8 mouse cellular contexts compared by ENCODE assay signal in the genomic region with DNA sequence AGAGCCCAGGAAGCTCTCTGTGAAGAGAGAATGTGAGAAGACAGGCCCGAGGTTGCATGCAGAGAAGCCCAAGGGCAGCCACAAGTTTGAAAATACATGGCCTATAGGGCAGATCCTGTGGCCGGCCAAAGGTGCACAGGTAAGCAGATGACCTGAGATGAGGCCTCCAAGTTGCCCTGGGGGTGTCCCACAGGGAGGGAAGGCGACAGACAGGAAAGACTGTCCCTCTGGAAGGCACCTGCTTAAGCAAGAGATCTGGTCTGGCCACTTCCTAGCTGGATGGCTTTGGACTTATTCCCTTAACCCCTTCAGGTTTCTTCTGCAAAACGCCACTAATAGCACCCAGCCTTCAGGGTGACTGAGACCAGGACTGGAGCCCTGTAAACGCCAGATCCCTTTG. TPM values are rescaled to one million over a fixed set of nuclear protein-coding genes. Genes with fewer than 3 reads are reported as not detected.
DNase-seq lines count a peak whose midpoint lies in the region; ATAC-seq and TF ChIP-seq lines count a peak whose summit lies in the region.

No protein-coding gene starts in this region.

- H3K9me3 ChIP-seq in G1E (replicated peaks): no peaks in the 10 kb centered on the region
- no peaks in the 10 kb centered on the region for H3K9me3 ChIP-seq in heart, embryonic 14.5 days (ENCODE audit: control insufficient read depth, low read length)
- H3K9me3 ChIP-seq in liver, embryonic 15.5 days (replicated peaks): no peaks in the 10 kb centered on the region
- H3K9me3 ChIP-seq in stomach, embryonic 15.5 days: no peaks in the 10 kb centered on the region

- peak overlapping the region; percentile 97 for H3K4me2 ChIP-seq in heart, embryonic 14.5 days (ENCODE audit: low read length)
- H3K4me2 ChIP-seq in liver, embryonic 15.5 days: peak overlapping the region; percentile 95
- peak overlapping the region; percentile 86 for H3K4me2 ChIP-seq in stomach, embryonic 15.5 days

- H3K4me3 ChIP-seq in G1E (ENCODE audit: low read depth, low read length): peak overlapping the region; percentile 97
- peak overlapping the region; percentile 78 to 91 for H3K4me3 ChIP-seq in heart, embryonic 14.5 days (ENCODE audit: control insufficient read depth in 1 of 2, insufficient read depth in 1 of 2, low read depth in 1 of 2, low read length in 2 of 2)
- peak overlapping the region; percentile 81 for H3K4me3 ChIP-seq in liver, embryonic 15.5 days (replicated peaks)
- peak overlapping the region; percentile 66 for H3K4me3 ChIP-seq in stomach, embryonic 15.5 days (replicated peaks)

- H3K27me3 ChIP-seq in G1E (ENCODE audit: insufficient read depth, low read length): no peaks in the 10 kb centered on the region
- no peaks in the 10 kb centered on the region for H3K27me3 ChIP-seq in heart, embryonic 14.5 days (ENCODE audit: control insufficient read depth, insufficient read depth, low read length)
- H3K27me3 ChIP-seq in liver, embryonic 15.5 days: no peaks in the 10 kb centered on the region
- H3K27me3 ChIP-seq in stomach, embryonic 15.5 days (replicated peaks): no peaks in the 10 kb centered on the region

- no peak for TF ChIP-seq CTCF in G1E (IDR thresholded peaks at IDR 0.05; ENCODE audit: low read depth, low read length)

- H3K4me1 ChIP-seq in G1E (ENCODE audit: insufficient read depth, low read depth, low read length): peaks cover 76% of the 10 kb centered on the region
- peaks cover 22 to 58% of the 10 kb centered on the region in 2 experiments for H3K4me1 ChIP-seq in heart, embryonic 14.5 days (ENCODE audit: control insufficient read depth in 2 of 2, insufficient read depth in 2 of 2, low read length in 2 of 2)
- H3K4me1 ChIP-seq in liver, embryonic 15.5 days (replicated peaks): peaks cover 82% of the 10 kb centered on the region
- H3K4me1 ChIP-seq in stomach, embryonic 15.5 days: peaks cover 43% of the 10 kb centered on the region

- no peak for ATAC-seq in G1E (ENCODE audit: extremely low read depth, insufficient number of reproducible peaks, low FRiP score, poor library complexity, severe bottlenecking)
- ATAC-seq in heart, embryonic 14.5 days (ENCODE audit: insufficient number of reproducible peaks, insufficient read depth, low FRiP score, low read depth): no peak
- ATAC-seq in liver, embryonic 15.5 days (ENCODE audit: insufficient read depth): no peak
- no peak for ATAC-seq in stomach, embryonic 15.5 days (ENCODE audit: insufficient read depth, low FRiP score, low read depth)

- peak overlapping the region; percentile 67 to 95 for H3K27ac ChIP-seq in heart, embryonic 14.5 days (replicated peaks in 1 of 2; ENCODE audit: control insufficient read depth in 1 of 2, insufficient read depth in 1 of 2, low read depth in 2 of 2, low read length in 2 of 2)
- peak overlapping the region; percentile 95 for H3K27ac ChIP-seq in liver, embryonic 15.5 days (replicated peaks)
- peak overlapping the region; percentile 94 for H3K27ac ChIP-seq in stomach, embryonic 15.5 days

- peaks cover 47% of the 10 kb centered on the region for H3K36me3 ChIP-seq in G1E (replicated peaks)
- peaks cover 5% of the 10 kb centered on the region; the same call in 1 of the 2 replicates for H3K36me3 ChIP-seq in heart, embryonic 14.5 days (ENCODE audit: control insufficient read depth, insufficient read depth, low read length)
- H3K36me3 ChIP-seq in liver, embryonic 15.5 days (replicated peaks): peaks cover 18% of the 10 kb centered on the region
- no peaks in the 10 kb centered on the region for H3K36me3 ChIP-seq in stomach, embryonic 15.5 days

- peak overlapping the region; percentile 86 for H3K9ac ChIP-seq in heart, embryonic 14.5 days (ENCODE audit: low read length)
- H3K9ac ChIP-seq in liver, embryonic 15.5 days: peak overlapping the region; percentile 83
- peak overlapping the region; percentile 62; the same call in 1 of the 2 replicates for H3K9ac ChIP-seq in stomach, embryonic 15.5 days

- peak; percentile 94 for DNase-seq in heart, adult 11 months
- DNase-seq in heart, adult 18-20 months: no peak
- no peak for DNase-seq in G1E (ENCODE audit: low spot score)
- no peak for DNase-seq in frontal cortex, postnatal 36 days (ENCODE audit: low spot score in 2 of 2)
- DNase-seq in thymus, postnatal 14 days: no peak

- 7% methylated on average over 5 of the region's 5 CpGs for WGBS in heart, embryonic 14.5 days
- 6% methylated on average over 5 of the region's 5 CpGs for WGBS in liver, embryonic 15.5 days (ENCODE audit: insufficient replicate concordance)
- WGBS in stomach, embryonic 15.5 days: under 1% methylated on average over 5 of the region's 5 CpGs

RNA-seq across cellular contexts. Expression of a gene that starts 0.6 kb away (rescaled TPM):
- 10 to 100 TPM; 35.0 to 37.1 TPM for total RNA-seq in heart, adult 18-20 months (2021)
- total RNA-seq in G1E (2014; fragmentation: Nextera tagmentation) (28.8 and 30.5 TPM in 2 replicates), G1E (2017) (25.9 and 33.6 TPM in 2 replicates)
- polyA plus RNA-seq in G1E (2012): 70.6 and 76.8 TPM in 2 replicates
- 36.8 and 39.5 TPM in 2 replicates for polyA plus RNA-seq in heart, embryonic 14.5 days (2014; fragmentation: Nextera tagmentation; extraction: Ambion mirVana)
- polyA plus RNA-seq in liver, embryonic 15.5 days (2015; fragmentation: Nextera tagmentation; extraction: Ambion mirVana): 54.9 and 66.4 TPM in 2 replicates
- polyA plus RNA-seq in stomach, embryonic 15.5 days (2015; fragmentation: Nextera tagmentation; extraction: Ambion mirVana): 60.1 and 67.3 TPM in 2 replicates

RNA-seq across cellular contexts. Expression of a gene that starts 2.9 kb away (rescaled TPM):
- 1 to 10 TPM; 4.7 to 5.6 TPM for total RNA-seq in heart, adult 18-20 months (2021)
- 146 and 149 TPM in 2 replicates for total RNA-seq in G1E (2014; fragmentation: Nextera tagmentation)
- total RNA-seq in G1E (2017): 171 and 181 TPM in 2 replicates
- polyA plus RNA-seq in G1E (2012): 1,259 and 1,797 TPM in 2 replicates
- 79.2 and 83.9 TPM in 2 replicates for polyA plus RNA-seq in heart, embryonic 14.5 days (2014; fragmentation: Nextera tagmentation; extraction: Ambion mirVana)
- polyA plus RNA-seq in liver, embryonic 15.5 days (2015; fragmentation: Nextera tagmentation; extraction: Ambion mirVana): 147 and 155 TPM in 2 replicates
- 105 and 110 TPM in 2 replicates for polyA plus RNA-seq in stomach, embryonic 15.5 days (2015; fragmentation: Nextera tagmentation; extraction: Ambion mirVana)

RNA-seq across cellular contexts. Expression of a gene that starts 26.6 kb away (rescaled TPM):
- total RNA-seq in heart, adult 18-20 months (2021): 10 to 100 TPM; 15.0 to 18.8 TPM
- not detected in 2 replicates for total RNA-seq in G1E (2014; fragmentation: Nextera tagmentation)
- 0.27 TPM in 1 of 2 replicates, not detected in the other for total RNA-seq in G1E (2017)
- 0.19 TPM in 1 of 2 replicates, not detected in the other for polyA plus RNA-seq in G1E (2012)
- 49.9 and 51.6 TPM in 2 replicates for polyA plus RNA-seq in heart, embryonic 14.5 days (2014; fragmentation: Nextera tagmentation; extraction: Ambion mirVana)
- 1.7 and 1.8 TPM in 2 replicates for polyA plus RNA-seq in liver, embryonic 15.5 days (2015; fragmentation: Nextera tagmentation; extraction: Ambion mirVana)
- polyA plus RNA-seq in stomach, embryonic 15.5 days (2015; fragmentation: Nextera tagmentation; extraction: Ambion mirVana): 62.5 and 72.3 TPM in 2 replicates

RNA-seq across cellular contexts. Expression of a gene that starts 59.7 kb away (rescaled TPM):
- total RNA-seq in heart, adult 18-20 months (2021): 10 to 100 TPM; 22.0 to 25.3 TPM
- 9.6 and 17.5 TPM in 2 replicates for total RNA-seq in G1E (2014; fragmentation: Nextera tagmentation)
- 40.3 and 50.3 TPM in 2 replicates for total RNA-seq in G1E (2017)
- 18.0 and 22.2 TPM in 2 replicates for polyA plus RNA-seq in G1E (2012)
- polyA plus RNA-seq in heart, embryonic 14.5 days (2014; fragmentation: Nextera tagmentation; extraction: Ambion mirVana): 20.9 and 22.3 TPM in 2 replicates
- polyA plus RNA-seq in liver, embryonic 15.5 days (2015; fragmentation: Nextera tagmentation; extraction: Ambion mirVana): 57.7 and 66.9 TPM in 2 replicates
- 29.8 and 31.5 TPM in 2 replicates for polyA plus RNA-seq in stomach, embryonic 15.5 days (2015; fragmentation: Nextera tagmentation; extraction: Ambion mirVana)

Comparison
In these comparisons a context has a peak if more than half of its experiments do, and no peak if none do; other contexts are left out.
1. RNA of a gene that starts 26.6 kb away (polyA plus RNA-seq): 62.5 to 72.3 TPM in stomach, embryonic 15.5 days and 49.9 to 51.6 TPM in heart, embryonic 14.5 days; 1.7 to 1.8 TPM in liver, embryonic 15.5 days and 0.19 TPM in G1E; every median in the first group is over 10 times any median in the second.
2. Peak in every context shown above with its lines, with median percentiles within 50 percentile points of each other: H3K4me3 ChIP-seq, H3K27ac ChIP-seq, H3K4me2 ChIP-seq and H3K9ac ChIP-seq.